Mouse (Mus musculus) MEL (cell line): ENCODE measurements around the gene Rxrb. TPM values are rescaled to one million over a fixed set of nuclear protein-coding genes. Genes with fewer than 3 reads are reported as not detected.

Experiments used
- DNase-seq: peaks from one replicate; pipeline ENCODE4 v3.0.0; 2011; ENCODE audit warnings: low read depth, low spot score
- H3K27ac ChIP-seq: 2 replicates; pipeline ENCODE4 v1.5.1; 2012; ENCODE audit warnings: low read depth, mild to moderate bottlenecking, control low read depth, low read length, moderate library complexity; ENCODE audit not compliant: control insufficient read depth
- H3K27me3 ChIP-seq, 2 experiments: fragments of 150-350 bp in 1 of 2; sonication (generic) in 1 of 2; 2 replicates each; pipeline ENCODE4 v1.6.1; 2012; ENCODE audit warnings: low read length in 2 of 2, mild to moderate bottlenecking in 2 of 2, improper control_type of control experiment in 1 of 2, moderate library complexity in 1 of 2; ENCODE audit not compliant: insufficient read depth in 2 of 2, control insufficient read depth in 1 of 2
- H3K36me3 ChIP-seq, 2 experiments: 2 replicates each; pipeline ENCODE4 v1.6.1; 2012 to 2014; ENCODE audit warnings: low read length in 2 of 2, improper control_type of control experiment in 1 of 2, inconsistent platforms in 1 of 2, mild to moderate bottlenecking in 1 of 2; ENCODE audit not compliant: insufficient read depth in 2 of 2, control insufficient read depth in 1 of 2
- H3K4me1 ChIP-seq, 2 experiments: fragments of 150-350 bp in 1 of 2; sonication (generic) in 1 of 2; 2 replicates each; pipeline ENCODE4 v1.6.1; 2012; ENCODE audit warnings: low read length in 2 of 2, improper control_type of control experiment in 1 of 2, mild to moderate bottlenecking in 1 of 2; ENCODE audit not compliant: insufficient read depth in 2 of 2, control insufficient read depth in 1 of 2
- H3K4me3 ChIP-seq, 2 experiments: fragments of 150-350 bp in 1 of 2; sonication (generic) in 1 of 2; 2 replicates each; pipeline ENCODE4 v1.5.1; 2012; ENCODE audit warnings: low read depth in 2 of 2, low read length in 2 of 2, mild to moderate bottlenecking in 2 of 2, moderate library complexity in 2 of 2, control low read depth in 1 of 2, improper control_type of control experiment in 1 of 2; ENCODE audit not compliant: control insufficient read depth in 1 of 2, insufficient read depth in 1 of 2
- H3K79me2 ChIP-seq: 2 replicates; pipeline ENCODE4 v1.6.1; 2012; ENCODE audit warnings: mild to moderate bottlenecking, low read length, moderate library complexity; ENCODE audit not compliant: control insufficient read depth, poor library complexity, insufficient read depth
- H3K9ac ChIP-seq: 2 replicates; pipeline ENCODE4 v1.6.1; 2012; ENCODE audit warnings: low read depth, mild to moderate bottlenecking, control low read depth, low read length, moderate library complexity; ENCODE audit not compliant: control insufficient read depth, poor library complexity, severe bottlenecking
- H3K9me3 ChIP-seq: fragments of 150-350 bp; sonication (generic); replicated peaks from 2 replicates; pipeline ENCODE4 v1.6.1; 2012; ENCODE audit warnings: mild to moderate bottlenecking, low read length, improper control_type of control experiment, moderate library complexity; ENCODE audit not compliant: insufficient read depth
- BHLHE40 ChIP-seq: IDR thresholded peaks from 2 replicates; pipeline ENCODE4 v1.6.1; 2012; ENCODE audit warnings: low read depth, mild to moderate bottlenecking, inconsistent platforms, low read length, improper control_type of control experiment, borderline replicate concordance
- CHD1 ChIP-seq: IDR thresholded peaks from 2 replicates; pipeline ENCODE4 v1.6.1; 2012; ENCODE audit warnings: low read depth, mild to moderate bottlenecking, inconsistent platforms, low read length, improper control_type of control experiment
- CHD2 ChIP-seq: IDR thresholded peaks from 2 replicates; pipeline ENCODE4 v1.6.1; 2011; ENCODE audit warnings: low read length, improper control_type of control experiment
- CTCF ChIP-seq, 3 experiments: IDR thresholded peaks in 2 of 3; conservative IDR thresholded peaks in 1 of 3; 2 replicates each; pipeline ENCODE4 v1.5.1; 2011 to 2012; ENCODE audit warnings: low read length in 3 of 3, low read depth in 2 of 3, mild to moderate bottlenecking in 2 of 3, improper control_type of control experiment in 1 of 3, inconsistent platforms in 1 of 3, mixed read lengths in 1 of 3, moderate library complexity in 1 of 3; ENCODE audit not compliant: control insufficient read depth in 1 of 3, insufficient read depth in 1 of 3, poor library complexity in 1 of 3, severe bottlenecking in 1 of 3
- E2F4 ChIP-seq: IDR thresholded peaks from 2 replicates; pipeline ENCODE4 v1.6.1; 2011; ENCODE audit warnings: low read depth, low read length, improper control_type of control experiment, borderline replicate concordance
- EP300 ChIP-seq, 2 experiments: IDR thresholded peaks; 2 replicates each; pipeline ENCODE4 v1.6.1; 2011; ENCODE audit warnings: improper control_type of control experiment in 2 of 2, low read length in 2 of 2, low read depth in 1 of 2, mild to moderate bottlenecking in 1 of 2
- ETS1 ChIP-seq: IDR thresholded peaks from 2 replicates; pipeline ENCODE4 v1.6.1; 2012; ENCODE audit warnings: low read depth, mild to moderate bottlenecking, inconsistent platforms, low read length, improper control_type of control experiment, moderate library complexity
- GABPA ChIP-seq: IDR thresholded peaks from 2 replicates; pipeline ENCODE4 v1.6.1; 2012; ENCODE audit warnings: low read depth, mild to moderate bottlenecking, inconsistent platforms, low read length, improper control_type of control experiment, moderate library complexity
- GATA1 ChIP-seq: IDR thresholded peaks from 2 replicates; pipeline ENCODE4 v1.6.1; 2011; ENCODE audit warnings: low read depth, low read length, improper control_type of control experiment
- HCFC1 ChIP-seq: IDR thresholded peaks from 2 replicates; pipeline ENCODE4 v1.6.1; 2012; ENCODE audit warnings: low read depth, mild to moderate bottlenecking, inconsistent platforms, low read length, improper control_type of control experiment, moderate library complexity
- KAT2A ChIP-seq: conservative IDR thresholded peaks from 2 replicates; pipeline ENCODE4 v1.6.1; 2012; ENCODE audit warnings: low read depth, low read length, improper control_type of control experiment, inconsistent platforms
- MAFK ChIP-seq: IDR thresholded peaks from 2 replicates; pipeline ENCODE4 v1.6.1; 2011; ENCODE audit warnings: low read depth, mild to moderate bottlenecking, low read length, improper control_type of control experiment, borderline replicate concordance
- MAX ChIP-seq: IDR thresholded peaks from 2 replicates; pipeline ENCODE4 v1.6.1; 2011; ENCODE audit warnings: low read length, improper control_type of control experiment
- MEF2A ChIP-seq: IDR thresholded peaks from 2 replicates; pipeline ENCODE4 v1.6.1; 2014; ENCODE audit warnings: low read depth, mild to moderate bottlenecking, inconsistent platforms, low read length, improper control_type of control experiment; ENCODE audit not compliant: poor library complexity, insufficient replicate concordance, severe bottlenecking; ENCODE audit errors: extremely low read depth
- MYC ChIP-seq: IDR thresholded peaks from 2 replicates; pipeline ENCODE4 v1.6.1; 2011; ENCODE audit warnings: low read depth, mild to moderate bottlenecking, low read length, improper control_type of control experiment, moderate library complexity
- NRF1 ChIP-seq: IDR thresholded peaks from 2 replicates; pipeline ENCODE4 v1.6.1; 2014; ENCODE audit warnings: low read depth, mild to moderate bottlenecking, inconsistent platforms, low read length, improper control_type of control experiment, moderate library complexity; ENCODE audit not compliant: poor library complexity, insufficient read depth, severe bottlenecking
- RAD21 ChIP-seq: IDR thresholded peaks from 2 replicates; pipeline ENCODE4 v1.6.1; 2011; ENCODE audit warnings: mild to moderate bottlenecking, low read depth, low read length, improper control_type of control experiment
- RCOR1 ChIP-seq: IDR thresholded peaks from 2 replicates; pipeline ENCODE4 v1.6.1; 2012; ENCODE audit warnings: low read depth, mild to moderate bottlenecking, inconsistent platforms, low read length, improper control_type of control experiment
- SIN3A ChIP-seq: IDR thresholded peaks from 2 replicates; pipeline ENCODE4 v1.6.1; 2012; ENCODE audit warnings: low read length, improper control_type of control experiment, inconsistent platforms
- SMC3 ChIP-seq: IDR thresholded peaks from 2 replicates; pipeline ENCODE4 v1.6.1; 2011; ENCODE audit warnings: low read depth, low read length, improper control_type of control experiment
- TAL1 ChIP-seq: IDR thresholded peaks from 2 replicates; pipeline ENCODE4 v1.6.1; 2012; ENCODE audit warnings: mild to moderate bottlenecking, inconsistent platforms, low read length, moderate library complexity, mixed read lengths
- USF2 ChIP-seq, 2 experiments: IDR thresholded peaks; 2 replicates each; pipeline ENCODE4 v1.6.1; 2011 to 2012; ENCODE audit warnings: improper control_type of control experiment in 2 of 2, low read length in 2 of 2, borderline replicate concordance in 1 of 2, inconsistent platforms in 1 of 2, low read depth in 1 of 2, mild to moderate bottlenecking in 1 of 2; ENCODE audit not compliant: insufficient read depth in 1 of 2
- ZC3H11A ChIP-seq: IDR thresholded peaks from 2 replicates; pipeline ENCODE4 v1.6.1; 2012; ENCODE audit warnings: low read depth, mild to moderate bottlenecking, inconsistent platforms, low read length, improper control_type of control experiment
- ZMIZ1 ChIP-seq: IDR thresholded peaks from 2 replicates; pipeline ENCODE4 v1.6.1; 2012; ENCODE audit warnings: low read depth, mild to moderate bottlenecking, inconsistent platforms, low read length, improper control_type of control experiment, moderate library complexity
- polyA plus RNA-seq, 2 experiments: library from polyadenylated mRNA; stranded (reverse) in 1 of 2; unstranded in 1 of 2; fragments of >175 nt in 1 of 2; fragments of >200 nt in 1 of 2; gene quantifications; 2 replicates each; pipeline versions ENCODE4 v1.2.1 to v1.2.4; 2012; ENCODE audit warnings: low replicate concordance in 2 of 2, low read depth in 1 of 2; ENCODE audit not compliant: insufficient read length in 2 of 2, insufficient read depth in 1 of 2, missing spikeins in 1 of 2
- total RNA-seq: library from RNA; depleted of rRNA; stranded (reverse); fragments of 300-350 nt; gene quantifications from 2 replicates; pipeline ENCODE4 v1.2.3, GENCODE M21; 2012

Gene Rxrb
- total and polyA plus RNA-seq, 3 experiments: 37.6 to 63.4 TPM; not detected in 1

GRCm38 (mm10) chr17:34077549-34077948 is 45.9 kb downstream of the Rxrb start:
- Histone ChIP-seq H3K27me3 (no peaks in the 10 kb centered on the region), H3K27ac (no peak overlapping the region), H3K4me3 (no peak overlapping the region), H3K79me2 (no peaks in the 10 kb centered on the region), H3K9ac (no peak overlapping the region), H3K4me1 (no peaks in the 10 kb centered on the region; a peak in 1 of 4 replicates), H3K9me3 (no peaks in the 10 kb centered on the region), H3K36me3 (peaks cover 0 to 2% of the 10 kb centered on the region in 2 experiments; a peak in 2 of 4 replicates)
- DNase-seq: peak; percentile 88
- TF ChIP-seq MYC: no peak
- TF ChIP-seq CTCF (IDR thresholded peaks at IDR 0.05 in 2 of 3, conservative IDR thresholded peaks at IDR 0.05 in 1 of 3; ENCODE audit: control insufficient read depth in 1 of 3, insufficient read depth in 1 of 3, low read depth in 2 of 3, low read length in 3 of 3, poor library complexity in 1 of 3, severe bottlenecking in 1 of 3): peak; percentile 70 to 96 (median 82)
- TF ChIP-seq RAD21: peak; percentile 92
- no peak for TF ChIP-seq CHD2
- peak; percentile 24; the same call in 1 of the 2 replicates for TF ChIP-seq SIN3A
- TF ChIP-seq E2F4: no peak
- peak; percentile 82 for TF ChIP-seq ZC3H11A
- no peak for TF ChIP-seq GATA1
- peak; percentile 86 for TF ChIP-seq SMC3

- H3K27me3 ChIP-seq: no peaks in the 10 kb centered on the region
- H3K9ac ChIP-seq: no peak overlapping the region
- peak; percentile 40 for DNase-seq
- no peaks in the 10 kb centered on the region for H3K9me3 ChIP-seq
- no peaks in the 10 kb centered on the region for H3K4me1 ChIP-seq
- H3K27ac ChIP-seq: no peak overlapping the region
- H3K4me3 ChIP-seq: no peak overlapping the region
- no peaks in the 10 kb centered on the region for H3K79me2 ChIP-seq
- TF ChIP-seq MAX: no peak
- TF ChIP-seq TAL1: no peak
- no peak for TF ChIP-seq EP300 (IDR thresholded peaks at IDR 0.05; ENCODE audit: low read depth in 1 of 2, low read length in 2 of 2)
- no peak for TF ChIP-seq HCFC1
- TF ChIP-seq ZMIZ1: no peak
- TF ChIP-seq SIN3A: no peak
- TF ChIP-seq SMC3: no peak
- TF ChIP-seq KAT2A: no peak
- no peak for TF ChIP-seq MAFK
- TF ChIP-seq ETS1: no peak
- TF ChIP-seq, all 39 proteins: peak for 0
- no peaks in the 10 kb centered on the region for H3K36me3 ChIP-seq
Measured at GRCm38 (mm10) chr17:34078148-34078547, 46.5 kb downstream of the Rxrb start.

DNA sequence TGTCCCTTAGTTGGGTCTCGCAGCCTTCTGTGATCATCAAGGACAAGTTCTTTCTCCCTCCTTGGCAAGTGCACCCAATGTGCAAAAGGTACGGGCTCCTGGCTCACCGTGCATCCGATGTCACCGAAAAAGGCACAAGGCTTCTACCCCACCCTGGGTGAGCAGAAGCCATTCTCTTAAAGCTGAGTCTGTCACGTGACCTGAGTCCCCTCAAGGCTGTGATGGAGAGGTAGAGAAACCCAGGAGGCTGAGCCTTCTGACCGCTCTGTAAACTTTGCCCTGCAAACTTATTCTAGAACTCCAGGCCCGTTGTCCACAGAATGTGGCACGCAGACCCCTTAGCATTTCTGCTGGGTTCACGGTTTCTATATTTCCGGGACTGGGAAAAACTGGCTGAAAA is 47.4 kb downstream of the Rxrb start:
- no peaks in the 10 kb centered on the region for H3K79me2 ChIP-seq
- no peak overlapping the region for H3K9ac ChIP-seq
- no peak for DNase-seq
- no peaks in the 10 kb centered on the region for H3K36me3 ChIP-seq
- H3K27ac ChIP-seq: no peak overlapping the region
- H3K4me3 ChIP-seq: no peak overlapping the region
- no peaks in the 10 kb centered on the region for H3K4me1 ChIP-seq
- no peaks in the 10 kb centered on the region for H3K9me3 ChIP-seq
- no peaks in the 10 kb centered on the region for H3K27me3 ChIP-seq
- TF ChIP-seq BHLHE40 (no peak), GABPA (no peak), NRF1 (no peak), USF2 (IDR thresholded peaks at IDR 0.05; ENCODE audit: borderline replicate concordance in 1 of 2, insufficient read depth in 1 of 2, low read depth in 1 of 2, low read length in 2 of 2) (no peak), MEF2A (no peak), ZMIZ1 (no peak), SIN3A (no peak), MAX (no peak), E2F4 (no peak), RCOR1 (no peak), CHD1 (no peak), SMC3 (no peak), MYC (no peak), KAT2A (no peak), RAD21 (no peak), CTCF (IDR thresholded peaks at IDR 0.05 in 2 of 3, conservative IDR thresholded peaks at IDR 0.05 in 1 of 3; ENCODE audit: control insufficient read depth in 1 of 3, insufficient read depth in 1 of 3, low read depth in 2 of 3, low read length in 3 of 3, poor library complexity in 1 of 3, severe bottlenecking in 1 of 3) (no peak)
